Mouse (Mus musculus) midbrain, embryonic 12.5 days (tissue): Measurements from ENCODE around the gene Prss56. TPM values are rescaled to one million over a fixed set of nuclear protein-coding genes. Genes with fewer than 3 reads are reported as not detected.

Experiments used
- ATAC-seq: fragments of 200-750 bp; cut with Nextera tagmentation; 2 replicates; pipeline ENCODE4 v1.8.0; 2017; ENCODE audit warnings: low read depth, moderate TSS enrichment, moderate library complexity; ENCODE audit not compliant: low FRiP score
- H3K27ac ChIP-seq: fragments of 300-500 bp; sonication (generic); replicated peaks from 2 replicates; pipeline ENCODE4 v1.5.1; 2016; ENCODE audit warnings: mild to moderate bottlenecking
- H3K27me3 ChIP-seq: fragments of 300-500 bp; sonication (generic); 2 replicates; pipeline ENCODE4 v1.6.1; 2016; ENCODE audit warnings: mild to moderate bottlenecking
- H3K36me3 ChIP-seq: fragments of 300-500 bp; sonication (generic); 2 replicates; pipeline ENCODE4 v1.6.1; 2016
- H3K4me1 ChIP-seq: fragments of 300-500 bp; sonication (generic); 2 replicates; pipeline ENCODE4 v1.6.1; 2016
- H3K4me2 ChIP-seq: fragments of 300-500 bp; sonication (generic); replicated peaks from 2 replicates; pipeline ENCODE4 v1.6.1; 2016; ENCODE audit warnings: mild to moderate bottlenecking, moderate library complexity
- H3K4me3 ChIP-seq: fragments of 300-500 bp; sonication (generic); 2 replicates; pipeline ENCODE4 v1.5.1; 2016; ENCODE audit warnings: mild to moderate bottlenecking
- H3K9ac ChIP-seq: fragments of 300-500 bp; sonication (generic); replicated peaks from 2 replicates; pipeline ENCODE4 v1.6.1; 2016; ENCODE audit warnings: mild to moderate bottlenecking, moderate library complexity
- H3K9me3 ChIP-seq: fragments of 300-500 bp; sonication (generic); 2 replicates; pipeline ENCODE4 v1.6.1; 2016; ENCODE audit warnings: mild to moderate bottlenecking
- WGBS: fragments of 180-500 bp; shearing (Covaris S2); methylation state at CpG from one replicate; pipeline ENCODE4 v1.1.7; 2016; 5-methylcytosine and 5-hydroxymethylcytosine counted together
- polyA plus RNA-seq: library from polyadenylated mRNA; unstranded; fragments of >200 nt; fragmentation: Nextera tagmentation; extraction: Ambion mirVana; gene quantifications from 2 replicates; pipeline ENCODE4 v1.2.1, GENCODE M21; 2016

Prss56 gene
- polyA plus RNA-seq, 1 experiment from 2014 or later, result 0.08 TPM

GRCm38 (mm10) chr1:87164164-87164795 lies 18.8 kb upstream of the Prss56 start:
- H3K4me1 ChIP-seq, result peaks cover 19% of the 10 kb centered on the region
- no peak overlapping the region for H3K4me3 ChIP-seq
- peak; percentile 62 for ATAC-seq
- whole genome bisulfite sequencing, result 38% methylated on average over 11 of the region's 11 CpGs
- no peaks in the 10 kb centered on the region for H3K36me3 ChIP-seq
- no peak overlapping the region for H3K4me2 ChIP-seq
- H3K27ac ChIP-seq, result 0 out of 2 replicates have a peak overlapping the region, but pooled peaks have one; percentile 12
- H3K9ac ChIP-seq, result no peak overlapping the region
- H3K27me3 ChIP-seq, result peaks cover 32% of the 10 kb centered on the region; the same call in 1 of the 2 replicates
- no peaks in the 10 kb centered on the region for H3K9me3 ChIP-seq

- ATAC-seq, result 0 out of 2 replicates have a peak, but pooled peaks have one; percentile 8
- H3K27me3 ChIP-seq, result peaks cover 32% of the 10 kb centered on the region; the same call in 1 of the 2 replicates
- WGBS, result 54% methylated on average over 9 of the region's 9 CpGs
- H3K4me1 ChIP-seq, result peaks cover 23% of the 10 kb centered on the region
- no peak overlapping the region for H3K9ac ChIP-seq
- H3K4me3 ChIP-seq, result no peak overlapping the region
- no peaks in the 10 kb centered on the region for H3K9me3 ChIP-seq
- H3K27ac ChIP-seq, result 0 out of 2 replicates have a peak overlapping the region, but pooled peaks have one; percentile 12
- no peak overlapping the region for H3K4me2 ChIP-seq
- no peaks in the 10 kb centered on the region for H3K36me3 ChIP-seq
Measured at GRCm38 (mm10) chr1:87164796-87165184, 18.3 kb upstream of the Prss56 start.

- Histone ChIP-seq H3K9me3 (no peaks in the 10 kb centered on the region), H3K9ac (no peak overlapping the region), H3K4me1 (peaks cover 27% of the 10 kb centered on the region), H3K36me3 (no peaks in the 10 kb centered on the region), H3K4me3 (no peak overlapping the region), H3K27me3 (peaks cover 30% of the 10 kb centered on the region), H3K27ac (no peak overlapping the region), H3K4me2 (peak overlapping the region; percentile 25)
- WGBS, result 6% methylated on average over 17 of the region's 19 CpGs
- ATAC-seq, result peak; percentile 17; the same call in 1 of the 2 replicates
Measured at GRCm38 (mm10) chr1:87170458-87170857, 12.7 kb upstream of the Prss56 start.

- WGBS, result 94% methylated on average over 1 of the region's 1 CpGs
- peaks cover 34% of the 10 kb centered on the region for H3K4me1 ChIP-seq
Measured at GRCm38 (mm10) chr1:87171312-87171711, 11.8 kb upstream of the Prss56 start.

GRCm38 (mm10) chr1:87172316-87172715 lies 10.8 kb upstream of the Prss56 start:
- 41% methylated on average over 9 of the region's 9 CpGs for WGBS
- Histone ChIP-seq H3K9ac (no peak overlapping the region), H3K27me3 (peaks cover 38% of the 10 kb centered on the region), H3K4me3 (no peak overlapping the region), H3K4me1 (peaks cover 34% of the 10 kb centered on the region), H3K27ac (no peak overlapping the region), H3K36me3 (no peaks in the 10 kb centered on the region), H3K4me2 (no peak overlapping the region), H3K9me3 (no peaks in the 10 kb centered on the region)
- no peak for ATAC-seq

More at GRCm38 (mm10) chr1:87171312-87171711, 11.8 kb upstream of the Prss56 start:
- H3K27ac ChIP-seq, result no peak overlapping the region
- H3K27me3 ChIP-seq, result peaks cover 29% of the 10 kb centered on the region
- H3K9me3 ChIP-seq, result no peaks in the 10 kb centered on the region
- no peak overlapping the region for H3K4me2 ChIP-seq
- no peak overlapping the region for H3K4me3 ChIP-seq
- no peak for ATAC-seq
- no peak overlapping the region for H3K9ac ChIP-seq
- no peaks in the 10 kb centered on the region for H3K36me3 ChIP-seq

GRCm38 (mm10) chr1:87174006-87174955 lies 8.8 kb upstream of the Prss56 start:
- no peak overlapping the region for H3K9ac ChIP-seq
- H3K36me3 ChIP-seq, result no peaks in the 10 kb centered on the region
- H3K4me1 ChIP-seq, result peaks cover 29% of the 10 kb centered on the region
- 27% methylated on average over 28 of the region's 28 CpGs for WGBS
- H3K27ac ChIP-seq, result no peak overlapping the region
- peaks cover 34% of the 10 kb centered on the region for H3K27me3 ChIP-seq
- H3K9me3 ChIP-seq, result no peaks in the 10 kb centered on the region
- H3K4me2 ChIP-seq, result no peak overlapping the region
- no peak overlapping the region for H3K4me3 ChIP-seq
- ATAC-seq, result peak; percentile 21; the same call in 1 of the 2 replicates

- H3K27ac ChIP-seq, result 0 out of 2 replicates have a peak overlapping the region, but pooled peaks have one; percentile 36
- H3K4me3 ChIP-seq, result no peak overlapping the region
- H3K9ac ChIP-seq, result no peak overlapping the region
- no peaks in the 10 kb centered on the region for H3K36me3 ChIP-seq
- peak overlapping the region; percentile 11; the same call in 1 of the 2 replicates for H3K4me2 ChIP-seq
- 12% methylated on average over 11 of the region's 11 CpGs for WGBS
- ATAC-seq, result peak; percentile 81
- H3K27me3 ChIP-seq, result peaks cover 27% of the 10 kb centered on the region
- no peaks in the 10 kb centered on the region for H3K9me3 ChIP-seq
- H3K4me1 ChIP-seq, result peaks cover 14% of the 10 kb centered on the region
Measured at GRCm38 (mm10) chr1:87175852-87176292, 7.2 kb upstream of the Prss56 start.

GRCm38 (mm10) chr1:87180896-87181295 lies 2.2 kb upstream of the Prss56 start:
- Histone ChIP-seq H3K9me3 (no peaks in the 10 kb centered on the region), H3K27me3 (peaks cover 58% of the 10 kb centered on the region), H3K36me3 (no peaks in the 10 kb centered on the region), H3K27ac (no peak overlapping the region), H3K4me3 (no peak overlapping the region), H3K9ac (no peak overlapping the region), H3K4me1 (peaks cover 8% of the 10 kb centered on the region), H3K4me2 (no peak overlapping the region)
- 53% methylated on average over 5 of the region's 5 CpGs for WGBS
- ATAC-seq, result no peak

- Histone ChIP-seq H3K4me1 (peaks cover 10% of the 10 kb centered on the region), H3K9me3 (no peaks in the 10 kb centered on the region), H3K9ac (no peak overlapping the region), H3K4me3 (no peak overlapping the region), H3K4me2 (peak overlapping the region; percentile 34), H3K27me3 (peaks cover 77% of the 10 kb centered on the region), H3K36me3 (no peaks in the 10 kb centered on the region), H3K27ac (no peak overlapping the region)
- WGBS, result 29% methylated on average over 15 of the region's 15 CpGs
- ATAC-seq, result no peak
Measured at GRCm38 (mm10) chr1:87183998-87184750, 1.1 kb downstream of the Prss56 start.

GRCm38 (mm10) chr1:87184751-87185139 lies 1.6 kb downstream of the Prss56 start:
- H3K27me3 ChIP-seq, result peaks cover 82% of the 10 kb centered on the region
- H3K36me3 ChIP-seq, result no peaks in the 10 kb centered on the region
- no peaks in the 10 kb centered on the region for H3K9me3 ChIP-seq
- H3K4me3 ChIP-seq, result no peak overlapping the region
- H3K9ac ChIP-seq, result no peak overlapping the region
- WGBS, result 10% methylated on average over 20 of the region's 20 CpGs
- H3K4me2 ChIP-seq, result peak overlapping the region; percentile 34
- ATAC-seq, result no peak
- no peak overlapping the region for H3K27ac ChIP-seq
- H3K4me1 ChIP-seq, result peaks cover 10% of the 10 kb centered on the region

GRCm38 (mm10) chr1:87185526-87185925 lies 2.4 kb downstream of the Prss56 start:
- H3K9me3 ChIP-seq, result no peaks in the 10 kb centered on the region
- 9% methylated on average over 13 of the region's 13 CpGs for WGBS
- peaks cover 10% of the 10 kb centered on the region for H3K4me1 ChIP-seq
- no peaks in the 10 kb centered on the region for H3K36me3 ChIP-seq
- peaks cover 87% of the 10 kb centered on the region for H3K27me3 ChIP-seq
- no peak for ATAC-seq
- H3K9ac ChIP-seq, result no peak overlapping the region
- no peak overlapping the region for H3K4me3 ChIP-seq
- H3K27ac ChIP-seq, result no peak overlapping the region
- no peak overlapping the region for H3K4me2 ChIP-seq
